Mouse (Mus musculus) lung, postnatal 0 days (tissue): ENCODE results near the gene Ahsg.

ENCODE experiments used
- CTCF ChIP-seq: IDR thresholded peaks from 2 replicates; pipeline ENCODE4 v1.5.1; 2016; ENCODE audit warnings: antibody characterized with exemption, mild to moderate bottlenecking
- EP300 ChIP-seq: IDR thresholded peaks from 2 replicates; pipeline ENCODE4 v1.6.1; 2016; ENCODE audit warnings: antibody characterized with exemption, mild to moderate bottlenecking, control low read depth

DNA sequence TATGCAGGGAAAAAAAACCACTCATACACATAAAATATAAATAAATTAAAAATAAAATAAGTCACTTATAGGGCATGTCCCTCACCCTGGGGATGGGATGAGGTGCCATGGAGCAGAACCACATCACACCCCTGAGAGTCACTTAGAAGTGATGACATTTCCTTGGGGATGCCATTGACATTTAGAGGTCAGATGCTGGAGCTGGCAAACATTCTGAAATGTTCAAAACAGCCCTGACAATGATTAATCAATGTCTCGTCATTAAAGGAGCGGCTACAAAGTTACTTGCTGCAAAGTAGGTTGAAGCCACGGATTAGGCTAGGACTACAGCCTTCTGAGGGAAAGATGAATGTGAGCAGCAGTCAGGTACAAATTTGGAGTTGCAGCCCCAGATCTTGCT lies 10.2 kb downstream of the Ahsg start:
- TF ChIP-seq CTCF (no peak), EP300 (no peak)
